Comparison of ENCODE assay signal across 16 mouse cellular contexts in genomic region chr14:47493592-47494361, GRCm38 (mm10).
"Had no signal": no experiment of that assay in that cellular context is flagged by ENCODE, and none has a peak within 500 bp of the region (broad histone marks: within the 10 kb centered on the region; RNA-seq: fewer than 3 reads in every experiment).

No protein-coding gene starts in this region.

- H3K27me3 ChIP-seq: kidney, embryonic 15.5 days; liver, embryonic 13.5 days; midbrain, embryonic 12.5 days; midbrain, embryonic 15.5 days; neural tube, embryonic 12.5 days; neural tube, embryonic 15.5 days had no signal

- H3K36me3 ChIP-seq: kidney, embryonic 15.5 days; midbrain, embryonic 12.5 days; midbrain, embryonic 15.5 days; neural tube, embryonic 12.5 days; neural tube, embryonic 15.5 days had no signal

- H3K27ac ChIP-seq: kidney, embryonic 15.5 days; left cerebral cortex, adult 2 months; liver, embryonic 13.5 days; midbrain, embryonic 12.5 days; midbrain, embryonic 15.5 days; neural tube, embryonic 12.5 days; neural tube, embryonic 15.5 days had no signal

- H3K9ac ChIP-seq: kidney, embryonic 15.5 days; liver, embryonic 13.5 days; midbrain, embryonic 12.5 days; midbrain, embryonic 15.5 days; neural tube, embryonic 12.5 days; neural tube, embryonic 15.5 days had no signal

- H3K4me2 ChIP-seq: kidney, embryonic 15.5 days; liver, embryonic 13.5 days; midbrain, embryonic 12.5 days; midbrain, embryonic 15.5 days; neural tube, embryonic 12.5 days; neural tube, embryonic 15.5 days had no signal

- H3K9me3 ChIP-seq: kidney, embryonic 15.5 days; liver, embryonic 13.5 days; midbrain, embryonic 12.5 days; midbrain, embryonic 15.5 days; neural tube, embryonic 12.5 days; neural tube, embryonic 15.5 days had no signal

- DNase-seq: kidney, adult 11 months; kidney, adult 8-10 months; kidney, postnatal 14 days; layer of hippocampus, postnatal 36 days; liver, embryonic 13.5 days; lung, adult 2 months; right cerebral cortex, adult 18-20 months; right cerebral cortex, postnatal 25 days; thymus, adult 18-20 months; thymus, postnatal 4 days had no signal

- ATAC-seq: midbrain, embryonic 15.5 days had no signal

- H3K4me3 ChIP-seq: kidney, embryonic 15.5 days; left cerebral cortex, adult 2 months; liver, embryonic 13.5 days; midbrain, embryonic 12.5 days; midbrain, embryonic 15.5 days; neural tube, embryonic 12.5 days; neural tube, embryonic 15.5 days had no signal
